Comparison of ENCODE assay signal across 30 mouse cellular contexts in the genomic region with DNA sequence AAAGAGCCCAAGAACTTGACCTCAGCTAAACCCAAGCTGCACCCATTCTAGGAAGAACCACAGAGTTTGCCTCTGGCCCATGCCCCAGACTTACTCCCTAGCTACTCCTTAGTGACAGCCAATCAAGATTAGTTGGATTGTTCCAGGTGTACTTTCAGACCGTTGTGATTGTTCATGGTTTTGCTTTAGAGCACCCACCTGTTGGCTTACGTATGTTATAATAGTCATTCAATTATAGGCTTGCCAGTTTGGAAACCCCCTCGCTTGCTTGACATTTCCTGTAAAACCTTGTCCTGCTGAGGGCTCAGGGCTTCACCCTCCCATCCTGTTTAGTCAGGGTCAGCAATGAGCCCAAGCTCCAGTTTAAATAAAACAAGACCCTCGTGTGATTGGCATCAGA. TPM values are rescaled to one million over a fixed set of nuclear protein-coding genes. Genes with fewer than 3 reads are reported as not detected.
DNase-seq lines count a peak whose midpoint lies in the region; ATAC-seq and TF ChIP-seq lines count a peak whose summit lies in the region.
"Had no signal": no experiment of that assay in that cellular context is flagged by ENCODE, and none has a peak within 500 bp of the region (broad histone marks: within the 10 kb centered on the region; RNA-seq: fewer than 3 reads in every experiment).

No protein-coding gene starts in this region.

- ATAC-seq in CD4-positive, CD25-positive, alpha-beta regulatory T cell, adult 4 months: peak; percentile 69
- ATAC-seq in inflammation-experienced regulatory T-cells, adult 6 months: peak; percentile 54
- ATAC-seq in stomach, postnatal 0 days (ENCODE audit: low FRiP score, low TSS enrichment): peak; percentile 40; the same call in 1 of the 2 replicates
- no peak for ATAC-seq in hindbrain, embryonic 12.5 days (ENCODE audit: low FRiP score)
- ATAC-seq: forebrain, embryonic 15.5 days; intestine, embryonic 16.5 days; Patski had no signal

- H3K9ac ChIP-seq in stomach, postnatal 0 days (ENCODE audit: low read length): no peak overlapping the region
- no peak overlapping the region for H3K9ac ChIP-seq in hindbrain, embryonic 12.5 days
- H3K9ac ChIP-seq: embryonic facial prominence, embryonic 13.5 days; forebrain, embryonic 12.5 days; forebrain, embryonic 15.5 days; heart, embryonic 12.5 days; heart, embryonic 15.5 days; hindbrain, embryonic 15.5 days had no signal

- no peaks in the 10 kb centered on the region for H3K27me3 ChIP-seq in stomach, postnatal 0 days (ENCODE audit: control insufficient read depth, insufficient read depth, low read length)
- H3K27me3 ChIP-seq in hindbrain, embryonic 12.5 days: no peaks in the 10 kb centered on the region
- H3K27me3 ChIP-seq: embryonic facial prominence, embryonic 13.5 days; forebrain, embryonic 12.5 days; forebrain, embryonic 15.5 days; heart, embryonic 12.5 days; heart, embryonic 15.5 days; hindbrain, embryonic 15.5 days; Patski had no signal

- H3K36me3 ChIP-seq in stomach, postnatal 0 days (ENCODE audit: control insufficient read depth, insufficient read depth, low read length): no peaks in the 10 kb centered on the region
- H3K36me3 ChIP-seq in hindbrain, embryonic 12.5 days: no peaks in the 10 kb centered on the region
- H3K36me3 ChIP-seq: embryonic facial prominence, embryonic 10.5 days; embryonic facial prominence, embryonic 13.5 days; forebrain, embryonic 12.5 days; forebrain, embryonic 15.5 days; G1E; heart, embryonic 12.5 days; heart, embryonic 15.5 days; hindbrain, embryonic 10.5 days; hindbrain, embryonic 15.5 days had no signal

- no peak overlapping the region for H3K4me3 ChIP-seq in stomach, postnatal 0 days (ENCODE audit: low read depth, low read length)
- no peak overlapping the region for H3K4me3 ChIP-seq in hindbrain, embryonic 12.5 days
- H3K4me3 ChIP-seq: embryonic facial prominence, embryonic 10.5 days; embryonic facial prominence, embryonic 13.5 days; erythroblast, embryonic 14.5 days; forebrain, embryonic 12.5 days; forebrain, embryonic 15.5 days; heart, embryonic 12.5 days; heart, embryonic 15.5 days; hindbrain, embryonic 10.5 days; hindbrain, embryonic 15.5 days had no signal

- no peaks in the 10 kb centered on the region for H3K4me1 ChIP-seq in stomach, postnatal 0 days (replicated peaks; ENCODE audit: control insufficient read depth, insufficient read depth)
- H3K4me1 ChIP-seq in hindbrain, embryonic 12.5 days: no peaks in the 10 kb centered on the region
- H3K4me1 ChIP-seq: embryonic facial prominence, embryonic 10.5 days; embryonic facial prominence, embryonic 13.5 days; forebrain, embryonic 12.5 days; forebrain, embryonic 15.5 days; heart, embryonic 12.5 days; heart, embryonic 15.5 days; hindbrain, embryonic 10.5 days; hindbrain, embryonic 15.5 days had no signal

- DNase-seq in B cell, adult 2 months: peak; percentile 37 to 40
- no peak for DNase-seq in stomach, postnatal 0 days (ENCODE audit: low spot score)
- no peak for DNase-seq in adrenal gland, adult 8-10 months
- DNase-seq in yolk sac, embryonic 10.5 days (ENCODE audit: low spot score): no peak
- DNase-seq: adrenal gland, postnatal 14 days; cerebellum, adult 11 months; cerebellum, adult 2 months; cerebellum, adult 9-11 months; cerebellum, postnatal 36 days; embryo, embryonic 11 days; gastrocnemius, postnatal 25 days; heart, adult 18-20 months; heart, postnatal 10 days; heart, postnatal 36 days had no signal

- no peak for TF ChIP-seq EP300 in stomach, postnatal 0 days (optimal IDR thresholded peaks at IDR 0.05)

- no peak for TF ChIP-seq CTCF in stomach, postnatal 0 days (IDR thresholded peaks at IDR 0.05; ENCODE audit: low read depth)

- WGBS in stomach, postnatal 0 days: 69% methylated on average over 4 of the region's 4 CpGs
- 75% methylated on average over 4 of the region's 4 CpGs for WGBS in hindbrain, embryonic 12.5 days

- H3K27ac ChIP-seq in stomach, postnatal 0 days (replicated peaks): no peak overlapping the region
- no peak overlapping the region for H3K27ac ChIP-seq in hindbrain, embryonic 12.5 days
- H3K27ac ChIP-seq: embryonic facial prominence, embryonic 10.5 days; embryonic facial prominence, embryonic 13.5 days; forebrain, embryonic 12.5 days; forebrain, embryonic 15.5 days; heart, embryonic 15.5 days; hindbrain, embryonic 10.5 days; hindbrain, embryonic 15.5 days had no signal

- no peaks in the 10 kb centered on the region for H3K9me3 ChIP-seq in stomach, postnatal 0 days (ENCODE audit: control insufficient read depth, low read length)
- no peaks in the 10 kb centered on the region for H3K9me3 ChIP-seq in hindbrain, embryonic 12.5 days (replicated peaks)
- H3K9me3 ChIP-seq: embryonic facial prominence, embryonic 10.5 days; embryonic facial prominence, embryonic 13.5 days; forebrain, embryonic 12.5 days; forebrain, embryonic 15.5 days; G1E; heart, embryonic 12.5 days; heart, embryonic 15.5 days; hindbrain, embryonic 10.5 days; hindbrain, embryonic 15.5 days had no signal

- no peak overlapping the region for H3K4me2 ChIP-seq in stomach, postnatal 0 days (replicated peaks; ENCODE audit: low read depth)
- H3K4me2 ChIP-seq in hindbrain, embryonic 12.5 days (replicated peaks): no peak overlapping the region
- H3K4me2 ChIP-seq: embryonic facial prominence, embryonic 13.5 days; forebrain, embryonic 12.5 days; forebrain, embryonic 15.5 days; heart, embryonic 12.5 days; heart, embryonic 15.5 days; hindbrain, embryonic 15.5 days had no signal

RNA-seq across cellular contexts. Expression of gene Gm9922, which starts 25.1 kb away (rescaled TPM):
- polyA plus RNA-seq in CD4-positive, CD25-positive, alpha-beta regulatory T cell, adult 4 months (2017; shearing (Covaris generic)): not detected
- polyA plus RNA-seq in inflammation-experienced regulatory T-cells, adult 6 months (2017; shearing (Covaris generic)): not detected
- 2.9 and 3.0 TPM in 2 replicates for polyA plus RNA-seq in stomach, postnatal 0 days (2015; fragmentation: Nextera tagmentation; extraction: Ambion mirVana)
- 1 to 10 TPM in 3 of 4 experiments, under 1 TPM in 1; 0.67 to 4.6 (median 2.5) TPM for total RNA-seq in adrenal gland, adult 8-10 months (2022)
- 0.85 and 2.3 TPM in 2 replicates for polyA plus RNA-seq in hindbrain, embryonic 12.5 days (2016; fragmentation: Nextera tagmentation; extraction: Ambion mirVana)
- total RNA-seq: G1E; gastrocnemius, adult 8-10 months; gastrocnemius, postnatal 25 days had no signal
- polyA plus RNA-seq: erythroblast, embryonic 14.5 days; G1E; hindbrain, embryonic 10.5 days; hindbrain, embryonic 15.5 days had no signal

RNA-seq across cellular contexts. Expression of gene Lmo7, which starts 25.3 kb away (rescaled TPM):
- under 1 TPM; 0.22 to 0.31 TPM for polyA plus RNA-seq in CD4-positive, CD25-positive, alpha-beta regulatory T cell, adult 4 months (2017; shearing (Covaris generic))
- polyA plus RNA-seq in inflammation-experienced regulatory T-cells, adult 6 months (2017; shearing (Covaris generic)): under 1 TPM in 1 of 3 experiments, not detected in 2; 0.24 TPM
- polyA plus RNA-seq in stomach, postnatal 0 days (2015; fragmentation: Nextera tagmentation; extraction: Ambion mirVana): 20.4 and 22.9 TPM in 2 replicates
- 10 to 100 TPM; 17.8 to 25.9 (median 21.4) TPM for total RNA-seq in adrenal gland, adult 8-10 months (2022)
- polyA plus RNA-seq in hindbrain, embryonic 12.5 days (2016; fragmentation: Nextera tagmentation; extraction: Ambion mirVana): 4.2 and 4.5 TPM in 2 replicates
- polyA plus RNA-seq: G1E had no signal

RNA-seq across cellular contexts. Expression of gene Uchl3, which starts 50.7 kb away (rescaled TPM):
- 10 to 100 TPM; 69.7 to 70.2 TPM for polyA plus RNA-seq in CD4-positive, CD25-positive, alpha-beta regulatory T cell, adult 4 months (2017; shearing (Covaris generic))
- 10 to 100 TPM; 64.1 to 95.5 (median 72.0) TPM for polyA plus RNA-seq in inflammation-experienced regulatory T-cells, adult 6 months (2017; shearing (Covaris generic))
- 187 and 189 TPM in 2 replicates for polyA plus RNA-seq in stomach, postnatal 0 days (2015; fragmentation: Nextera tagmentation; extraction: Ambion mirVana)
- 10 to 100 TPM; 28.1 to 41.6 (median 34.7) TPM for total RNA-seq in adrenal gland, adult 8-10 months (2022)
- 168 and 172 TPM in 2 replicates for polyA plus RNA-seq in hindbrain, embryonic 12.5 days (2016; fragmentation: Nextera tagmentation; extraction: Ambion mirVana)

Comparison
In these comparisons a context has a peak if more than half of its experiments do, and no peak if none do; other contexts are left out.
1. DNase-seq: peak in B cell, adult 2 months (2 of 2); none in stomach, postnatal 0 days (single experiment), adrenal gland, adult 8-10 months (single experiment) and yolk sac, embryonic 10.5 days (single experiment).